Mouse (Mus musculus): Measurements from ENCODE around the gene Ankrd44. TPM values are rescaled to one million over a fixed set of nuclear protein-coding genes. Genes with fewer than 3 reads are reported as not detected.

Ankrd44 gene
- total RNA-seq, 2 experiments from 2014 or later: 14.6 to 21.7 TPM

DNA sequence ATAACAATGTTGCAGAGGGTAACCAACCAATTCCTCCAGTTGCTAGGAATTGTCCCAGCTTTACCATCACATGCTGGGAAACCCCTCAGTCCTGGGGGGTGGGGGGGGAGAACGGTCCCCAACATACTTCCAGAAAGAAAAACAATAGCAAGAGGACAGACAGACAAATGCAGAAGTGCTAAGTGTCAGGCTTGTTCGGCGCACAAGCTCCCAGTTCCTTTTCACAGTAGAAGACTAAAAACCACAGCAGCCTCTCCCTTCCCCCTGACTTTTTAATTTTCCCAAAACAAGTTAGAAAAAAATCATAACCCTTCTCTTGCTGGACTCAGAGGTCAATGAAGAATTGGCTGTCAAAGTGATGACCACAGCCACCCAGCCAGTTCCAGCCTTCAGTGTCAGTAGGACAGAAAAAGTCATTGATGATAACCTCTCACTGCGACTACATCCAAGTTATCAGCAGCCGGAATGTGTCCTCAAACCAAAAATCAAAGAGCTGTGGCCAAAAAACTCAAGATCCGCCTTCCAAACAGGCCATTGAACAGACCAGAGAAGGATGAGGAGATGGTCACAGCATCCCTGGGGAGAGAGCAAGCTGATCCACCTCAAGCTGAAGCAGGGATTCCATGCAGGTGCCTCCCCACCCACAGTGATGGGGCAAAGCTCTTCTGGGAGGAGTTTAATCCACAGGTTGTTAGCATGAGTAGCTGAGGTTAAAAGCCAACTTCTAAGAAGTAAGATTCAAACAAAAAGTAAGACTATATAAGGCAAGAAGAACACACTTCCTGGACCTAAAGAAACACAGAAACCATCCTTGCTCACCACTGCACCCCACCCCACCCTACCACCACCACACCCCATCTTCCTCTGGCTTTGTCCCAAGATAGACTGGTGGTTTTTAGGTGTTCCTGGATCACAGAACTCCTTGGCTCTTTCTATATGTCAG lies 2.5 kb downstream of the Ankrd44 start:
- DNase-seq: peak; percentile 20 to 46
- intact Hi-C loops (cut with DNase I): no loop called here

DNA sequence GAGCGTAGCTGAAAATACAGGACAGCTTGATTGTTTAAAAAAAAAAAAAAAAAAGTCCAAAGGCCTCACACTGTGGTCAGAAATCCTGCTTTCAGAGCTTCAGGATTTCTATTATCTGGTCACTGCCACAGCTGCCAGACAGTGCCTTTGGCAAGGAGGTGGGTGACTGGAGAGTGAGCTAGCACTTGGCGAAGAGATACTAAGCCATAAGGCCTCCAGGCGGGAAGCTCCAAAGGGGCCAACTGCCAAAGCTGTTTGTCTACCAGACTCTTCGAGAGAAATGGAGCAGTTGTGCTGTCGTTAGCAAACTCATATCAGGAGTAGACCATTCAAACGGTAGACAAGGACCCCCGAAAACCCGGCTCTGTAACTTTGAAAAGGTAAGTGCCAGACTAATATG lies 3.5 kb downstream of the Ankrd44 start:
- intact Hi-C loops (cut with DNase I): no loop called here
- DNase-seq: peak; percentile 44 to 54

DNA sequence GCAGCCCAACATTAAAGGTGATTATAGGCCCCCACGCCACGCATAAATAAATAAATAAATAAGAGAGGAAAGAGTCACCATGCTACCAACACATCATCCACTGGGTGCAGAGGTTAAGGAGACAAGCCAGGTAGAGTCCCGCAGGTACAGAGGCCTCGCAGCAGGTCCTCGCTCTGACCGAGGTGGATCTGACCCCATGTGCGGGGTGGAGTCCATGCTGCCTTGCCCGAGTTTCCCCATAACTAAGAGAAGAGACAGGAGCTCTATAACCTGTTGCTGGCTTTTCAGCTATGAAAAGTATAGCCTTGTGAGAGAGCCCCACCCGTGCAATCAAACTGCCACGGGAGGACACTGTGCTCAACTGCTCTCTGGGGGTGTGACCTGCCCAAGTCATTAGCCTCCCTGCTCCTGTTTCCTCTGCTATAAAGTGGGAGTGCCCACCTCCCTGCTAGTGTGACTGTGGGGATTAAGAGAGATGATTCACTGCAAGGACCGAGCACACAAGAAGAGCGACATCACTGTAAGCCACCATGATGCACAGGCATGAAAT lies 4.1 kb downstream of the Ankrd44 start:
- intact Hi-C loops (cut with DNase I): no loop called here
- peak in 1 of 2 experiments; percentile 12 for DNase-seq

DNA sequence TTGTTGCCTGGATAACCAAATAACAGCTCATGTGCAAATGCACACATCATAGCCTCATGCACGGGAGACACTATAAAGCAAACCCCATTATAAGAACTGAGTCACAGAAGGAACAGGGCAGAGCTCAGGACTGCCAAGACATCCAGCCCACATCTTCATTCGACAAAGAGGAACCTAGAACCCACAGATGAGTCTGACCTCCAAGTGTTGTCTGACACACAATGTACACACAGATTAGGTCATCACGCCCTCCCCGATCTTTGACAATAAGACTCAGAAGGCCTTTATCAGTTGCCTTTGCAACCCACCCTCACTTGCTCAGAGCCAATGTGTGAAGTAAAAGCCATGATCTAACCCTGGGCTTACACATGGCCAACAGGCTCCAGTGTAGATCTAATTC lies 6.1 kb downstream of the Ankrd44 start:
- intact Hi-C loops (cut with DNase I): no loop called here
- DNase-seq: no peak

DNA sequence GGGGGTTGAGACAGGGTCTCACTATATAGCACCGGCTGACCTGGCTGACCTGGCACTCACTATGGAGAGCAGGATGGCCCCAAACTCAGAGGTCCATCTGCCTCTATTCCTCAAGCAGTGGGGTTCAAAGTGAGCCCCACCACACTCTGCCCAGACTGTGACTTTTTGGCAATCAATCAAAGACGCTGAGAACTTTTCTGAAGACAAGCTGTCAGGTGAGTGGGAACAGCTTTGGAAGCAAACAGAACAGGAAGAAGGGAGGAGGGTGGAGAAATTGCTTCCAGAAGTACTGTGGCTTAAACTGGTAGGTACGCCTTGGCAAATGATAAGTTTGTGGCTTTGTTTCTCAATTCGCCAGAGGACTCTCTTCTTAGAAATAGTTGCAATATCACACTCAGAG lies 9.7 kb downstream of the Ankrd44 start:
- intact Hi-C loops (cut with DNase I): no loop called here
- no peak for DNase-seq

DNA sequence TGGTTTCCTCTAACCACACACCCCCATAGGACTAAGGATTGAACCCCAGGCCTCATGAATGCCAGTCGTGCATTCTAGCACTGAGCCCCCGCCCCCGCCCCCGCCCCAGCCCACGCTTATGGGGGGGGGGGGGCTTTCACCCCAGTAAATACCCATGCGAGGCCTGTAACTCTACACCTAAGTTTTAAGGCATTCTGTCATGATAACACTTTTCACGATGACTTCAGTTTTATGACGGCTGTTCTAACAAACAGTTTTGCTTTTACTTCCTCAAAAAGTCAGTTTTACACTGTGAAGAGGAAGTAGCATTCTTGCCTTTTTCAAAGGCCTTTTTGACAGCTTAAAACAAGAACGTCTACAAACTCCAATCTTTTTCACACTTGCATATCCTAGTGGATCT lies 11.8 kb downstream of the Ankrd44 start:
- DNase-seq: no peak
- intact Hi-C loops (cut with DNase I): no loop called here

DNA sequence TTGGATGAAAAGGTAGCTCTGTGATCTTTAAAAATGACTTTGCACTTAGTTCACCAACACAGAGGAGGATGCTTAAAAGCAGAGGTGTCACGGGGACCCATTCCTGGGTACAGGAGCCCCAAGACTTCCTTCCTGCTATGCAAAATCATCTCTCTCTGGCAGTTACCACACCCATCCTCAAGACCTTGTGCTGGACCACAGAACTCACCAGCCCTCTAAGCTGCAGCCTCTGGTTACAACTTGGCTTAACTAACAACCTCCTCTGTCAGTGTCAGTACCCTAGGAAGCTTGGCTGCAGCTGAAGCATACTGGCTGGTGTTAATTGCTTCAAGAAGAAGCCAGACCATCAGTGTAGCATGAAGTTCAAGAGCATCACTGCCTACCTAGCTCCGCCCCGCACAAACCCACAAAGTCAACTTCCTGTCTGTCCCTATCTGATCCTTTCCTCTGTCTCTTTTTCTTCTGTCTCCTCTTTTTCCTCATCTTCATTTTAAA lies 12.8 kb downstream of the Ankrd44 start:
- no peak for DNase-seq
- intact Hi-C loops (cut with DNase I): no loop called here

DNA sequence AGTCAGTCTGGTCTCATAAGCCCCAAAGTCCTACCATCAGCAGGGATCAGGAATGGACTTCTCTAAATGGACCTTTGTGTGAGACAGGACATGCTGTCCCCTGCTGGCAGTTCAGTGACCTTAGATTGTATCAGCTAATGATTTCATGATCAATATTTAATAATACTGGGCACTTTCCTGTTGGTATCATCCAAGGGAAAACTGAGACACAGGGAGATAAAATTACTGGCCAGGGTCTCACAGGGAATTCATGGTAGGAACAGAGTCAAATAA lies 13.2 kb downstream of the Ankrd44 start:
- no peak for DNase-seq

DNA sequence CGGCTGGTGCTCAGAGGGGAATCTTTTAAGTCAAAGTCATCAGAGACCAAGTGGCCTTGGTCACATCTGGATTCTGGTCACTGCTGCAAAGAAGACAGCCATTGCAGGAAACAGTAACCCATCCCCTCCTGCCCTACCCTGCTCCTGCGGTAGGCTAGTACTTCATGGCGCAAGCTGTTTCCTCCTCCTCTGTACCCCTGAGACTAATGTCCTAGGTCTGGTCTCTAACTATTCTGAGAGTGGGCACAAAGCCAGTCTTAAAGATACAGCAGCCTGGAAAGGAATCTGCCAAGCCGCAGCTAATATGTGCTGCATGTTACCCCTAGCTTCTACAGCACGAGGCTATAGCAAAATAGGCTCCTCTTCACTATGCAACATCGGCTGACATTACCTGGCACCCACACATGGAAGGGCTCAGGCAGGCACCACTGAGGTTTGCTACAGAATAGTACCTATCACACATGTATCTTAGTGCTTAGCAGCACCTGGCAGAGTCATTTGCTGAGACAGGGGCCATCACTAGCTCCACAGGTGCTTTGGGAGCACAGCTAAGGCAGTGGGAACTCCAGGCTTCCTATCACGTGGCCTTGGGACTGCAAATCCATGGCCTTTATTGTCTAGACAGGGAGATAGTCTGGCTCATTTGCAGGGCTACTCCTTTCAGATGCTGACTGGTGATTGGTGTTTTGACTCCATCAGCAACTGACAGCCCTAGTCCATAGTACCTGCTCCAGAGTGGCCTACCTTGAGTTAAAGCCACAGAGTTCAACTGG lies 13.7 kb downstream of the Ankrd44 start:
- intact Hi-C loops (cut with DNase I): no loop called here
- peak; percentile 65 to 73 for DNase-seq

More for the DNA sequence above, 13.2 kb downstream of the Ankrd44 start:
- intact Hi-C loops (cut with DNase I): no loop called here

DNA sequence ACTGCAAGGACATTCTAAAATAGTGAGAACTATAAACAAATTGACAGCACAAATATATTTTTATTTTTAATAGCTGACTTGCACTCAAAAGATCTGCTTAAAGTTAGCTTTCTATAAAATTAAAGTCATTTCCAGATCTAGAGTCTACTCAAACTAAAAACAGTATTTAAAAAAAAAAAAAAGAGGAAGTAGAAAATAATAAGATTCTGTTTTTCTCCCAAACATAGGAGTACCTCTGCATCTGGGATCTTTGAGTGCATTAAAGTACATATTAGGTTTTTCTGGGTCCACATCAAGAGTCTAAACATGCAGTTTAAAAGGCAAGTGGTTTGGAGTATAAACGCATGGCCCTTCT lies 15.0 kb downstream of the Ankrd44 start:
- DNase-seq: no peak
- intact Hi-C loops (cut with DNase I): no loop called here

DNA sequence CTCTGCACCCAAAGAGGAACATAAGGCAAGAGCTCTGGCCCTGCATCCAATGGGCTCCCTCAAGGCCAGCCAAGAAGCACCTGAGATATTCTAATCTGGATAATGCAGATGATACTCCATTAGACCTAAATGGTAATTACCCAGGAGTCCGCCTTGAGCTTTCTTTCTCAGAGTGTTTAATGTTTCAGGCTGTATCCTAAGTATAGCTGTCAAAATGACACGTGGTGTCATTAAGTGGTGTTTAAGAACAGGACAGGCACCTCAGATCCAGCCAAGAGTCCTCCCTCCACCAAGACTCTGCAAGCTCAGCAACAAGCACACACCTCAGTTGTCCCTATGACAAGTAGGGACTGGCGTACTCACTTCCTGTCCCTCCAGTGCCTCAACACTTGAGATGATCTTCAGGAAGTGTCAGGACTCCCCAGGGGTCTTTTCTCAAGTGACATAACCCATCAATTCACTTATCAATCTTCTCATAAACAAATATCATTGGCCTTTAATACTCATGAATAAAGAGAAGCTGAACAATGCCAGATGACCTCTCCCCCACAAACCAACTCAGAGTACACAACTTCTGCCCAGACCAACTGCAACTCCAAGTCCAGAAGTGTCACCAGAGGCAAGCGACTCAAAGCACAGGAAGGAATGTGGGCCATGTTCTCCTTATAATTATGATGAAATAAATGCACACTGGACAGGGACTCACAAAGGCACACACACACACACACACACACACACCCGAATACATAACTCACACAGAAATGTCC lies 15.5 kb downstream of the Ankrd44 start:
- intact Hi-C loops (cut with DNase I): no loop called here
- DNase-seq: no peak

DNA sequence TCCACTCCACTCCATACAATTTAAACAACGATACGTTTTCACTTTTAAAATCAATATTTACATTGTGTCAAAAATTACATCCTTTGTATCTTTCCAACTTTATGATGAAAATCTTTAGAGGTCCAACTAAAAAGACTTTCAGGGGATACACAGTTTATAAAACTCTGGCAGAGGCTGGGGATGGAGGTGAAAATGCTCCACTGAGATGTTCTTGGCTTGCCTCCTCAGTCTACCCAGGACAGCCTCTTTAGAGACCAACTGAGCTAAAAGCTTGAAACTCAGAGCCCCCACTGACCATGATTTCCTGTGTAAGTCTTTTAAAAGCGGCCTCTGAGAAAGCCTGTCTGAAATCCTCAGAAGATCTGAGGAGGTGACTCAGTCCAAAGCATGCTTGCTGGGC lies 17.4 kb downstream of the Ankrd44 start:
- intact Hi-C loops (cut with DNase I): no loop called here
- DNase-seq: no peak

DNA sequence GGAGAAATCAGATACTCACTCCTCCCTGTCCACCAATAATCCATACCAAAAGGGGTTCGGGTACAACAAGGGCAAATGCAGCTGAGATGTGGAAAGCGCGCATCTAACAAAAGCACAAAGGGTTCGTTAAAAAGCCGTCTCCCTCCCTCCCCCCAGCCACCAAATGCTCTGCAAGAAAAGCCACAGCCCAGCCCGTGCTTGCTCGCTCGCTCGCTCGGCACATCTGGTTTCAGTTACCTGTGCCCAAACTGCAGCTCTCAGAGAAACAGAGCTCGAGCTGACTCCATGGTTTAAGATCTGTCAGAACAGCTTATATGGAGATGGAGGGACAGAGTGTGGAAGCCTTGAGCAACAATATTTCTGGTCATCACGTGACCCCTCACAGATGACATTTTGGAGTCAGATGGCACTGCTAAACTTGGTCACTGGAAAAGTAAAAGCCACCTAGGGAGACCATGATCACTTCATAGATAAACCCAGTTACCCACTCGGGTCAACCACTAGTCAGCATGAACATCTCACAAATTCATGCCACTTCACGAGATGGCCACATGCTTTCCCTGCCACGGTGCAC lies 19.0 kb downstream of the Ankrd44 start:
- DNase-seq: no peak
- intact Hi-C loops (cut with DNase I): no loop called here

DNA sequence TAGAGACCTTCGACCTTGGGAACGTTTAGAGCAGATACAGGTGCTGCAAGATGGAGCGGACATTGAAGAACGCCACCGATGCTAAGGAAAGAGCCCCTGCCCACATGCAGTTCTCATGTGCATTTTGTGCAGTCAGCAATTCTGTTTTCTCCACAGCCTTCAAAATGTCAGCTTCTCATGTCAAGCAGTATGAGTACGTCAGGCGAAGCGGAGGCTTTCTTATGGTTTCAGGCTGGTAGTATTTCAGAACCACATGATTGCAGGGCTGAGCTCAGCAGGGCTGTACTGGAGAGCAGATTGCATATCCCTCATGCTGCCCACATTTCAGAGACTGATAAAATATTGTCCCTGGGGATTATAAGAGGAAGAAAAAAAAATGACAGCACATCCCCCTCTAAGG lies 19.9 kb downstream of the Ankrd44 start:
- no peak for DNase-seq
- intact Hi-C loops (cut with DNase I): no loop called here

DNA sequence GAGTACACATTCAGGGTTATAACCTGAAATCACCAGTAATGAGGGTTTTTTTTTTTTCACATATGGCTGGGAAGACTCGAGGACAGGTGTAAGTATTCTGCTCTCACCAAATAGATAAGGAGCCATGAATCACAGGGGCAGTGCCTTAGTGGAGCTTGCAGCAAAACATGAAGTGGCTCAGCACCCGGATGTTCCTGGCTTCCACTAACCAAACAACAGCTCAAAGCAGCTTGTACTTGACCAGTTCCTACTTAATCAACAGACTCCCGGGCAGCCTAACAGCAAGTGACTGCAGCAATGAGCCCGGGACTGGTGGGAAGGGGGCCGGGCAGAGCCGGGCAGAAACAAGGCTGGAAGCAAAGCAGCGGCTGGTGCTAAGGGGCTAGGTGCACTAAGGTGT lies 20.6 kb downstream of the Ankrd44 start:
- intact Hi-C loops (cut with DNase I): no loop called here

DNA sequence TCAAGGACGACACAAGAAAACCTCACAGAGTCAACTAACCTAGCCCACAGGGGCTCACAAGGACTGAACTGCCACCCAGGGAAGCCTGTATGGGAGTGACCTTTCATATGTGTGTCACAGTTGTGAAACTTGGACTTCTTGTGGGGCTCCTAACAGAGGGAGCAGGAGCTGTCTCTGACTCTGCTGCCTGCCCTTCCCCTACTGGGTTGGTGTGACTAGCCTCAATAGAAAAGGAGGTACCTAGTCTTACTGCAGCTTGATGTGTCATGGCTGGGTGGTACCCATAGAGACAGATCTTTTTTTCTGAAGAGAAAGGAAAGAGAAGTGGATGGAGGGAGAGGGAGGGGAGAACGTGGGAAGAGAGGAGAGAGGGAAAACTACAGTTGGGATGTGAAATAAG lies 22.0 kb downstream of the Ankrd44 start:
- intact Hi-C loops (cut with DNase I): no loop called here
- DNase-seq: no peak

More for the DNA sequence above, 20.6 kb downstream of the Ankrd44 start:
- no peak for DNase-seq

DNA sequence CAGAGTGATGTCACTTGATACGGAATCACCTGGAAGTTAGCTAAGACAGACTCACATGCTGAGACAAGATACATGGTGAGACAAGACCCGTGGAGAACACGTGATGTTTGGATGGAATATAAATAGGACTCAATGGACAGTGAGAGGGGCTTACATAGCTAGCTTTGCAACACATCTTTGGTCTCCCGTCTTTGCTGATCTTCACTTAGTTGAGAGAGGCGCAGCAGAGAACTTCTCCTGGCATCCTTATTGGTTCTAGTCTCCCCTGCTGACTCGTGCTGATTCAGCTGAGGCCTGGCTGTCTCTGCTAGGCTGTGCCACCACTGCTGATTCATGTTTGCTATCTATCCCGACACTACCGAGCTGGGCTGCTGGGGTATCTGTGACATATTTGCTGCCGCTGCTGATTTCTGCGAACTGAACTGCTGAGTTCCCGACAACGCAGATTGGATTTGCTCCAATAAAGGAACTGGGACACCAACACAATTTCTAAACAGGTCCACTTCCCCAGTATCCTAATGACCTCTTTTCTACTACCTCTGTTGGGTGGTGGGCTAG lies 23.4 kb downstream of the Ankrd44 start:
- intact Hi-C loops (cut with DNase I): no loop called here
- DNase-seq: no peak

DNA sequence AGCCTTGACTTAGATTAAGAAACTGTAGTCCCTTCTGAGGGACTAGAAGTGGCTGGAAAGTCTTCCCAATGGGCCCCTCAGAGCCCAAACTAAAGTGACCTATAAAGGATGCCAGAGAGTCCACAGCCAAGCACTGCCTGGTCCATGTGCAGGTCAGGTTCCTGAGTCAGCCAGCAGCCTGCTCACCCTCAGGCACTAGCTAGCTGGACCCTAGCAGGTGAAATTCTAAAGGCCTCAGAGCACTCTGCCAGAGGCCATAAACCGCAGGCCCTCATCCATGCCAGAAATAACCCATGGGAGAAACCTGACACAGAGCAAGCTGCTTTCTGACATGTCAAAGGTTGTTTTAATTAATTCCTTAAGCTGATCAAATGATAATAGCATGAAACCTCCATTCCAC lies 25.1 kb downstream of the Ankrd44 start:
- intact Hi-C loops (cut with DNase I): no loop called here
- DNase-seq: no peak

DNA sequence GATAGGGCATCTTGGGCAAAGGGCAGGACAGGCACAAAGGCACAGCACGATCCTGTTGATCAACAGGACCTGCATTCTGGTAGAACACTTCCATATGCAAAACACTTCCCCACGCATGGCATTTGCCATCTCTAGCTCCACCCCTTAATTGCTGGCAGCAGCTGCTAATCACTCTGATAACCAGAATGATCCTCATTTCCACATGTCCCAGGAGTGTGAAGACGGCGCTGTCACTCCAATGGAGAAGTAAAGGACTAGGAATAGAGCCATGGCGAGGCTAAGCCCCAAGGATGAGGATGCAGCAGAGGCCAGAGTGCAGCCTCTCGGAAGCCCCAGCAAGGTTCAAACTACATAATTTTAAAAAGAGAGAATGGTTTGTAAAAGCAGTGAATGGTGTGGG lies 26.9 kb downstream of the Ankrd44 start:
- no peak for DNase-seq
- intact Hi-C loops (cut with DNase I): no loop called here

DNA sequence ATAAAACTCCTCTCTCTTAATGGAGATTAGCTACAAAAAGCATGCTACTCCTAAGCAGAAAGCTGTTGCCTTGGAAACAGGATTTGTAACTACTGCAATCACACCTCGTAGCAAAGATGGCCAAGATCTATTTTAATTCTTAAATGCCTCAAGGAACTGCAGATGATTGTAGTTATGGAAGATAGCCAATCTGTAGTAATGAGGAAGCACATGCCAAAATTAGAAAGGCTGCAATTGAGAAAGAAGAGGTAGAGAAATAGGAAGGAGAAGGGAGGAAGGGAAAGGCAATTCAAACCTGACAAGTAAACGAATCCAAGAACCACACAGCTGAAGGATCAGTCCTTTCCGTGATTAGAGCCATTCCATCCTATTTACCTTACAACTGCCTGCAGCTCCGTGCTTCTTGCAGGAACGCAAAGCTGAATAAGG lies 27.5 kb downstream of the Ankrd44 start:
- DNase-seq: no peak
- intact Hi-C loops (cut with DNase I): no loop called here

Measured in heart, postnatal 10 days (tissue).